Mouse (Mus musculus) c-Kit-positive CD71-positive TER-119-negative erythroid progenitor cells, embryonic 14.5 days (primary cell): Measurements from ENCODE around the gene Fkbp1a.

Source experiments
- DNase-seq: peaks from one replicate; pipeline ENCODE4 v3.0.0-alpha.2; 2013; ENCODE audit warnings: low read depth

Fkbp1a gene

GRCm38 (mm10) chr2:151549615-151550121 lies 7.4 kb downstream of the Fkbp1a start:
- no peak for DNase-seq

GRCm38 (mm10) chr2:151562930-151563921 lies 20.9 kb downstream of the Fkbp1a start:
- no peak for DNase-seq

DNA sequence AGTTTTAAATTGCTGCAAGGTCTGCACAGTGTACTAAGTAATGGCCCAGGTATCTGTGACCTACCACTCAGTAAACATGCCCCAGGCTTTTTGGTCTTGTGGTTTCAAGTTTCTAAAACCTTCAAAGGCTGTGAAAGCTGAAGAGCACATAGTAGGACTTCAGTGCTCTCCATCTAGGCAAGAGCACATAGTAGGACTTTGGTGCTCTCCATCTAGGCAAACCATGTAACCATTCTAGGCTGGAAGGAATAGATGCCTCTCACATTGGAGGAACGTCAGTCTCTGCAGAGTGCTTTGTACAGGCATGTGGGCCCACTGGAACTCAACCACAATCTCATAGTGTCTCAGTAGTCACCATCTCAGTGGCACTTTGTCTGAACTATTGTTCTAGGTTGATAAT lies 21.7 kb downstream of the Fkbp1a start:
- DNase-seq = no peak

GRCm38 (mm10) chr2:151564986-151565385 lies 22.7 kb downstream of the Fkbp1a start:
- no peak for DNase-seq

DNA sequence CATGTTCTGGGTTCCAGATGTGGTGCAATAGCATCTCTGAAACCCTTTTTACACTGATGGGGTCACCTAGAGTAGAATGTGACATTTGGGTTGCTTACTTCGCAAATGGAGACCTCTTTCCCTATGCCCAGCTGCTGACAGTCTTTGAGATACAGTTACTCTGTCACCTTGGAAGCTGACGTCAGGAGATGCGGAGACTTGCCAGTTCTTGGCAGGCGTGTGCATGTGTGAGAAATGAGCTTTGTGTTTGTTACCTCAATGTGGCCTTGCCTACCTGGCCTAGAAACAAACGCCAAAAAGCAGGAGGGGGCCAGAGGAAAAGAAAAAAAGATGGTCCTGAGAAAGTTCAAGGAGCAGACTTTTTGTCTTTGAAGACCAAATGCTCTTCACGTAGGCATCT lies 24.6 kb downstream of the Fkbp1a start:
- DNase-seq = no peak

GRCm38 (mm10) chr2:151569452-151569851 lies 27.2 kb downstream of the Fkbp1a start:
- no peak for DNase-seq

GRCm38 (mm10) chr2:151571873-151572700 lies 29.8 kb downstream of the Fkbp1a start, which contains the start of gene Sdcbp2:
TSS of gene Sdcbp2 (plus strand) at chr2:151572622.
- DNase-seq = no peak

- no peak for DNase-seq
Measured at GRCm38 (mm10) chr2:151573667-151574066, 31.4 kb downstream of the Fkbp1a start.

GRCm38 (mm10) chr2:151574607-151575006 lies 32.3 kb downstream of the Fkbp1a start:
- DNase-seq = no peak

DNA sequence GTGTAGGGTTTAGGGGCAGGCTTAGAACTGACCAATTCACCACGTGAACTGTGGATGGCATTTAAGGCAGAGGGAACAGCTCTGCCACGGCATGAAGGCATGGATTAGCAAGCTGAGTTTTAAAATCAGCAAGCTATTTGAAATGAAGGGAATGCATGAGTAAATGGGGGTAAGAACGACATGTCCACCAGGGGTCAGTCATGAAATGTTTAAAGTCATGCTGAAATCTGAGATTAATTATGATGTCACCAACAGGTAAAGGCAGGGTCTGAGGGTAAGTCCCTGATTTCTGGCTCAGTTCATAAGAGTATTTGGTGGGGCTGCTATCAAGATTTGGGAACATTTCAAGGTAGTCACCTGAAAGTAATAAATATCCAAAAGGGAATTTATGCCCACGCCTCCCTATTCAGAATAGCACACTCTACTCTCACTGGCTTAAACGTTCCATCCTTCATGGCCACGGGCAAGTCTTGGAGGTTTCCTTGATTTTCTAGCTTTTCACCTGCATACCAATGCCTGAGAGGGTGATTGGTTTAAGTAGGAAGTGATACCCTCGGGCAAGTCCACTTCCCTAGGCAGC lies 32.9 kb downstream of the Fkbp1a start:
- peak; percentile 19 for DNase-seq

DNA sequence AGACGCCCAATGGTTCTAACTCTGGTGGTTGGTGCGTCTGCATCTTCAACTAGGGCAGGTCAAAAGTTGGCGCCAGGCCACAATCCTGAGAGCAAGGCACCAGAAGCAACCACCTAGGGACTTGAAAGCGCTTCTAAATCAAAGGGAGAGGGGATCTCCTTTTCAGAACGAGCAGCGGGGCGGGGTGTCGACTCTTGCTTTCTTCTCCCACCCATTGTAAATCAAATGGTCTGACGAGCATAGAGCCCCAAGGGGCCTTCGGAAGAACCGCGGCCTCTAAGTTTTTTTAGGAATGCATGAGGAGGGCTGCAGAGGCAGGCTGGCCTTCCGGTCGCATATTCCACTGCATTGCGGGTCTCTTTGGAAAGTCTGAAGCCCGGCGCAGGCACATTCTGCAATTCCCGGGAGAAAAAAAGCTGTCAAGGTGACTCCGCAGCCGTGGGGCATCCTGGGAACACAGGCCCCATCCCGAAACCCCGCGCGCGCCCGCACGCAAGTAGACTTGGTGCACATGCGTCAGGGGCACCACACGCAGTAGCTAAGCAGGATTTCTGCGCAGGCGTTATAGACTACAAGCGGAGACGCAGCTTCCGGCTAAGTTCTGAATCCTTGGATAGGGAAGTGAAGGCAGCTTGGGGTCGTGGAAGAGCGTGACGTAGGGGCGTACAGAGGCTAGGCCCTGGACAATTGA lies 33.6 kb downstream of the Fkbp1a start:
- peak; percentile 16 for DNase-seq

DNA sequence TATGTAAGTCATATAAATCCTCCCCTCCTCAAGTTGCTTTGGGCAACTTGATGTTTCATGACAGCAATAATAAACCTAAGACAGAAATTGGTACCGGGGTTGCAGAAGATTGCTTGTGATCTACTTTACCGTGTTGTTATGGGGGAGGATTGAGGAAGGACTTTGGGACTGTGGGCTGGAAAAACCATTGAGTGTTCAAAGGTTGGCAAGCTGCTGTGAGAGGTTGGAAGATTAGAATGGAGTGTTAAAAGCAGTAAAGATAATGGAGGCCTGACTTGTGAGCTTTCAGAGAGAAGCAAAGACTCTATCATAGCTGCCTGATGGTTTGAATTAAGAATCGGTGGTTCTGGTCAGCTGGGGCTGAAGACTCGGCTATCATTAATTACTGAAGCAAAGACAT lies 36.9 kb downstream of the Fkbp1a start:
- DNase-seq = no peak

- DNase-seq = no peak
Measured at GRCm38 (mm10) chr2:151580945-151581344, 38.7 kb downstream of the Fkbp1a start.

DNA sequence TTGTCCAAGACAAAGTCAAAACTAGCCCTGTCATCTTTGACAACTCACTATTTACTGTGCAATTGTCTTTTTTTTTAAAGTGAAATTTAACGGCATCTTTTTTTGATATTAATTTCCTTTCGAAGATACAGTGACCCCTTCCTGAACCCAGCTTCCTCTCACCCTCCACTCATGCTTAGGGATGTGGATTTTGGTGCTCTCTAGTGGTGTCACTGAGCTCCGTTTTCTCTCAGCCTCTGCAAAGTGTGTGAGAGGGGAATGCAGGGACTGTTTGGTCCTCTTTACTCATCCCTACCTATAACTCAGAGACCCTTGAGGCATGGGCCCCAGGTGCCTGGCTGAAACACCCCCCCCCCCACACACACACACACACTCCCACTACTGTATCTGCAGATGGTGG lies 43.7 kb downstream of the Fkbp1a start:
- no peak for DNase-seq

DNA sequence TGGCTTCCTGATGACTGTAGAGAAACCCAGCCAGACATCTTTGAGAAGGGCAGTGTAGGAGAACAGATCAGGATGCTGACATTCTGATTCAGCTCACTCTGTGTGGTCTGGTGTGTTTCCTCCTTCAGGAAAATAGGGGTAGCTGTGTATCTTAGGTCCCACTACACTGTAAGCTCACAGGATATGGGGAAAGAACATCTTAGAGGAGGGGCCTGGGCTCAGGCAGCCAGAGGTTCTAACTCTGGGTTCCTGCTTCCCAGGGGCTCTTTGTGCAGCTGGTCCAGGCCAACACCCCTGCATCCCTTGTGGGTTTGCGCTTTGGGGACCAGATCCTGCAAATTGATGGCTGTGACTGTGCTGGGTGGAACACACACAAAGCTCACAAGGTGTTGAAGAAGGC lies 44.5 kb downstream of the Fkbp1a start:
- no peak for DNase-seq

DNA sequence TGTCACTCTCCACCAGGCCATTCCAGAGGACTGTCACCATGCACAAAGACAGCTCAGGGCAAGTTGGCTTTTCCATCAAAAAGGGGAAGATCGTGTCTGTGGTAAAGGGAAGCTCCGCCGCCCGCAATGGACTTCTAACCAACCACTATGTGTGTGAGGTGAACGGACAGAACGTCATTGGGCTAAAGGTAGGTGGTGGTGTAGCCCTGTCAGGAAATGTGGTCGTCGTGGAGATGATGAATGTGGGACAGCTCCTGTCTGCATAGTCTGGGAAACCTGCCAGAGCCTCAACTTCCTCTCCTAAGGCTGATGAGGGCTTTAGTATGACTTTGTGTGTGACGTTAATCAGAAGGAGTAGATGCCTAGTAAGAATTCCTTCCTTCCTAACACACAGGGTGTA lies 45.0 kb downstream of the Fkbp1a start:
- no peak for DNase-seq

DNA sequence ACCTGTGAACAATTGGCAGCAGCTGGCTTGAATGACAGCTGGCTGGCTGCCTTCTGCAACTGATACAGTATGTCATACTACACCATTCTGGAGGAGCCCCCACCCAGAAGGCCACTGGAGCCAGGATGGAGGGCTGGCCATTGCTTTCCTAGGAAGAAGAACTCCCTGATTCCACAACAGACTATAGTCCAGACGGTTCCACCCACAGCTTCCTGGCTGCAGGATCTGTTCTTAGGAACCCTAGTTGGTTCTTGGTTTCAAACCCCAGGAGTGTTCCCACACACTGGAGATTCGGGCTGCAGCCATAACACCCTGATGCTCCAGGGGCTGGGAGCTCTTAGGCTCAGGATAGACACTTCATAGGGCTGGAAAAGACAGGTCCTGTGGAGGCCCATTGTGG lies 55.8 kb downstream of the Fkbp1a start:
- no peak for DNase-seq

DNA sequence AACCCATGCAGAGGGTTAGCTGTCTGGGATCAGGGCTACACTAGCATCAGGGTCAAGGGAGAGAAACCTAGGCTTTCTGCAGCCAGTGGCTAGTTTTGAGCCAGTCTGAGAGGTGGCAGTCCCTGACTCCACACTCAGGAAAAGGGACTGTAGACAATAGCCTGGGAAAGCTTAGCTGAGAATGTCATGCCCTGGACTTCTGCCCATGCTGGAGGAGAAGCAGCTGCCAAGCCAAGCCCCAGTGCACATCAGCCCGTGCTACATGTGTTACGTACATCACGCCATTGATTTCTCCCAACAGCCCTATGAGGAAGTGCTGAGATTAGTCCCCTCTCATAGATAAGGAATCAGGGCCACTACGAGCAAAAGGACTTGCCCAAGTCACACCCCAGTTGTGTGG lies 59.8 kb downstream of the Fkbp1a start:
- no peak for DNase-seq

DNA sequence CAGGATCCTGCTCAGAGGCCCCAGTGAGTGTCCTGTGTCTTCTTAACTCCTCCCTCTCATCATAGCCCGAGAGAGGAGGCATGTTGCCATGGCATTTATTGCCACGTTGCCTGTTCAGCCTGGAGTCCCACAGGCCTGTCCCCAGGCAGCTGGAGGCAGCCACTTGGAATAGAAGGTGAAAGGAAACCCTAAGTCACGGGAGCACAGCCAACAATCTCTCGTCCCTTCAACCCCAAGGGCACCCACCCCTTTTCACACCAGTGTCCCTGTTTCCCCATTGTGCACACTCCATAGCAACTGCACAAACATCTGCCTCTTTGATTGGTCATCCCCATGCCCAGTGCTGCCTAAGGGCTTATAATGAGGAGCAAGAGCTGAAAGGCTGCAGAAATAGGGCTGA lies 61.3 kb downstream of the Fkbp1a start:
- no peak for DNase-seq

DNA sequence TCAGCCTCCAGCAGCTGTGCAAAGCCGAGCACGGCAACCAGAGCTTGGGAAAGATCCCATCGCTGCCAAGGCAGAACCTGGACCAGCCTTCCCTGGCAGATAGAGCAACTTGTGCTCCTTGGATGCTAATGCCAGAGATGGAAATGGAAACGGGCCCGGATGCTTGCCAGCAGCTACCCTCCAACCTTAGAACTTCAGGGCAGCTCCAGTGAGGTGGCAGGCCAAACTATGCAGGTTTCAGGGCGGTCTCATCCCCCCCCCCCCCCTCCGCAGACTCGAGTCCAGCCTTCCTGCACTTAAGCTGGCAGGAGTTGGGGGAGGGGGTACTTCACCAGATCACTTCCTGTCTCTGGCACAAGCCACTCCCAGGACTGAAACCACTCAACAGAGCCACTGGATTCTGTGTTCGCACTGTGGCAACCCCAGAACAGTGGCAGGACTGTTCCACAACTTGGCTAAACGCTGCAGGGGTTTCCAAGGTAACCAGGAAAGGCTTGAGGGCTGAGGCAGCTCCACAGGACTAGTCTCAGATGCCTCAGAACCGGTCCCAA lies 63.2 kb downstream of the Fkbp1a start:
- no peak for DNase-seq

GRCm38 (mm10) chr2:151608435-151608834 lies 66.2 kb downstream of the Fkbp1a start:
- no peak for DNase-seq
